Mouse (Mus musculus): ENCODE results near the gene Fam213a. TPM values are rescaled to one million over a fixed set of nuclear protein-coding genes. Genes with fewer than 3 reads are reported as not detected.
A peak's percentile ranks its signal among the peaks of the same experiment; 100 is the strongest.

The Fam213a gene
- polyA plus RNA-seq, 1 experiment from 2014 or later: 111 TPM

- peaks cover 59% of the 10 kb centered on the region for H3K4me1 ChIP-seq (ENCODE audit: control insufficient read depth, insufficient read depth, low read length)
- 84% methylated on average over 5 of the region's 5 CpGs for WGBS
- H3K27ac ChIP-seq (ENCODE audit: low read length): no peak overlapping the region
Observed at GRCm38 (mm10) chr14:40953381-40953780, 60.2 kb downstream of the Fam213a start.

GRCm38 (mm10) chr14:40952715-40953114, 60.9 kb downstream of the Fam213a start:
- ATAC-seq: no peak
- H3K4me3 ChIP-seq (ENCODE audit: low read depth, low read length): no peak overlapping the region
- H3K4me2 ChIP-seq (ENCODE audit: low read length): no peak overlapping the region
- no peaks in the 10 kb centered on the region for H3K9me3 ChIP-seq (replicated peaks; ENCODE audit: control insufficient read depth, low read length, poor library complexity, severe bottlenecking)
- H3K27ac ChIP-seq (ENCODE audit: low read length): no peak overlapping the region
- H3K36me3 ChIP-seq (ENCODE audit: control insufficient read depth, insufficient read depth, low read length): no peaks in the 10 kb centered on the region
- H3K27me3 ChIP-seq (ENCODE audit: control insufficient read depth, insufficient read depth, low read depth, low read length): no peaks in the 10 kb centered on the region
- H3K9ac ChIP-seq (ENCODE audit: low read depth, low read length): no peak overlapping the region
- WGBS: 65% methylated on average over 2 of the region's 2 CpGs
- H3K4me1 ChIP-seq (ENCODE audit: control insufficient read depth, insufficient read depth, low read length): peaks cover 53% of the 10 kb centered on the region

More at GRCm38 (mm10) chr14:40953381-40953780, 60.2 kb downstream of the Fam213a start:
- Histone ChIP-seq H3K4me2 (ENCODE audit: low read length) (no peak overlapping the region), H3K27me3 (ENCODE audit: control insufficient read depth, insufficient read depth, low read depth, low read length) (no peaks in the 10 kb centered on the region), H3K9ac (ENCODE audit: low read depth, low read length) (no peak overlapping the region; the same call in 1 of the 2 replicates), H3K9me3 (replicated peaks; ENCODE audit: control insufficient read depth, low read length, poor library complexity, severe bottlenecking) (no peaks in the 10 kb centered on the region), H3K36me3 (ENCODE audit: control insufficient read depth, insufficient read depth, low read length) (no peaks in the 10 kb centered on the region), H3K4me3 (ENCODE audit: low read depth, low read length) (no peak overlapping the region)
- no peak for ATAC-seq

- no peak overlapping the region for H3K9ac ChIP-seq (ENCODE audit: low read depth, low read length)
- no peak overlapping the region for H3K4me2 ChIP-seq (ENCODE audit: low read length)
- no peaks in the 10 kb centered on the region for H3K27me3 ChIP-seq (ENCODE audit: control insufficient read depth, insufficient read depth, low read depth, low read length)
- no peak overlapping the region for H3K27ac ChIP-seq (ENCODE audit: low read length)
- ATAC-seq: no peak
- no peak overlapping the region for H3K4me3 ChIP-seq (ENCODE audit: low read depth, low read length)
- no peaks in the 10 kb centered on the region for H3K9me3 ChIP-seq (replicated peaks; ENCODE audit: control insufficient read depth, low read length, poor library complexity, severe bottlenecking)
- H3K36me3 ChIP-seq (ENCODE audit: control insufficient read depth, insufficient read depth, low read length): no peaks in the 10 kb centered on the region
- peaks cover 50% of the 10 kb centered on the region for H3K4me1 ChIP-seq (ENCODE audit: control insufficient read depth, insufficient read depth, low read length)
- 93% methylated on average over 3 of the region's 3 CpGs for WGBS
Observed at GRCm38 (mm10) chr14:40952301-40952700, 61.3 kb downstream of the Fam213a start.

GRCm38 (mm10) chr14:40949730-40950614, 63.6 kb downstream of the Fam213a start:
- H3K36me3 ChIP-seq (ENCODE audit: control insufficient read depth, insufficient read depth, low read length): no peaks in the 10 kb centered on the region
- H3K9ac ChIP-seq (ENCODE audit: low read depth, low read length): no peak overlapping the region
- H3K9me3 ChIP-seq (replicated peaks; ENCODE audit: control insufficient read depth, low read length, poor library complexity, severe bottlenecking): no peaks in the 10 kb centered on the region
- no peaks in the 10 kb centered on the region for H3K27me3 ChIP-seq (ENCODE audit: control insufficient read depth, insufficient read depth, low read depth, low read length)
- no peak overlapping the region for H3K4me2 ChIP-seq (ENCODE audit: low read length)
- WGBS: 76% methylated on average over 7 of the region's 7 CpGs
- ATAC-seq: no peak
- H3K4me1 ChIP-seq (ENCODE audit: control insufficient read depth, insufficient read depth, low read length): peaks cover 28% of the 10 kb centered on the region
- 0 out of 2 replicates have a peak overlapping the region, but pooled peaks have one; percentile 47 for H3K27ac ChIP-seq (ENCODE audit: low read length)
- no peak overlapping the region for H3K4me3 ChIP-seq (ENCODE audit: low read depth, low read length)

GRCm38 (mm10) chr14:40949047-40949446, 64.5 kb downstream of the Fam213a start:
- Histone ChIP-seq H3K27me3 (ENCODE audit: control insufficient read depth, insufficient read depth, low read depth, low read length) (no peaks in the 10 kb centered on the region), H3K27ac (ENCODE audit: low read length) (0 out of 2 replicates have a peak overlapping the region, but pooled peaks have one; percentile 33), H3K4me3 (ENCODE audit: low read depth, low read length) (no peak overlapping the region), H3K9ac (ENCODE audit: low read depth, low read length) (no peak overlapping the region), H3K4me2 (ENCODE audit: low read length) (no peak overlapping the region), H3K36me3 (ENCODE audit: control insufficient read depth, insufficient read depth, low read length) (no peaks in the 10 kb centered on the region), H3K9me3 (replicated peaks; ENCODE audit: control insufficient read depth, low read length, poor library complexity, severe bottlenecking) (no peaks in the 10 kb centered on the region), H3K4me1 (ENCODE audit: control insufficient read depth, insufficient read depth, low read length) (peaks cover 22% of the 10 kb centered on the region)
- 39% methylated on average over 3 of the region's 3 CpGs for WGBS
- ATAC-seq: no peak; the same call in 1 of the 2 replicates

GRCm38 (mm10) chr14:40948522-40948921, 65.1 kb downstream of the Fam213a start:
- no peaks in the 10 kb centered on the region for H3K27me3 ChIP-seq (ENCODE audit: control insufficient read depth, insufficient read depth, low read depth, low read length)
- no peak overlapping the region for H3K4me2 ChIP-seq (ENCODE audit: low read length)
- H3K9ac ChIP-seq (ENCODE audit: low read depth, low read length): no peak overlapping the region
- no peak for ATAC-seq
- H3K4me1 ChIP-seq (ENCODE audit: control insufficient read depth, insufficient read depth, low read length): peaks cover 22% of the 10 kb centered on the region
- H3K4me3 ChIP-seq (ENCODE audit: low read depth, low read length): no peak overlapping the region
- 94% methylated on average over 5 of the region's 5 CpGs for WGBS
- H3K27ac ChIP-seq (ENCODE audit: low read length): no peak overlapping the region; the same call in 1 of the 2 replicates
- H3K36me3 ChIP-seq (ENCODE audit: control insufficient read depth, insufficient read depth, low read length): no peaks in the 10 kb centered on the region
- H3K9me3 ChIP-seq (replicated peaks; ENCODE audit: control insufficient read depth, low read length, poor library complexity, severe bottlenecking): no peaks in the 10 kb centered on the region

GRCm38 (mm10) chr14:40947431-40948394, 65.9 kb downstream of the Fam213a start:
- 92% methylated on average over 14 of the region's 14 CpGs for WGBS
- no peaks in the 10 kb centered on the region for H3K9me3 ChIP-seq (replicated peaks; ENCODE audit: control insufficient read depth, low read length, poor library complexity, severe bottlenecking)
- no peak for ATAC-seq
- no peak overlapping the region for H3K9ac ChIP-seq (ENCODE audit: low read depth, low read length)
- H3K27ac ChIP-seq (ENCODE audit: low read length): no peak overlapping the region
- H3K27me3 ChIP-seq (ENCODE audit: control insufficient read depth, insufficient read depth, low read depth, low read length): no peaks in the 10 kb centered on the region
- no peaks in the 10 kb centered on the region for H3K36me3 ChIP-seq (ENCODE audit: control insufficient read depth, insufficient read depth, low read length)
- H3K4me1 ChIP-seq (ENCODE audit: control insufficient read depth, insufficient read depth, low read length): peaks cover 19% of the 10 kb centered on the region
- no peak overlapping the region for H3K4me3 ChIP-seq (ENCODE audit: low read depth, low read length)
- no peak overlapping the region for H3K4me2 ChIP-seq (ENCODE audit: low read length)

GRCm38 (mm10) chr14:40943802-40944201, 69.8 kb downstream of the Fam213a start:
- H3K36me3 ChIP-seq (ENCODE audit: control insufficient read depth, insufficient read depth, low read length): no peaks in the 10 kb centered on the region
- peaks cover 2% of the 10 kb centered on the region; the same call in 1 of the 2 replicates for H3K4me1 ChIP-seq (ENCODE audit: control insufficient read depth, insufficient read depth, low read length)
- H3K27me3 ChIP-seq (ENCODE audit: control insufficient read depth, insufficient read depth, low read depth, low read length): no peaks in the 10 kb centered on the region
- H3K27ac ChIP-seq (ENCODE audit: low read length): no peak overlapping the region
- H3K9ac ChIP-seq (ENCODE audit: low read depth, low read length): no peak overlapping the region
- no peak overlapping the region for H3K4me2 ChIP-seq (ENCODE audit: low read length)
- no peaks in the 10 kb centered on the region for H3K9me3 ChIP-seq (replicated peaks; ENCODE audit: control insufficient read depth, low read length, poor library complexity, severe bottlenecking)
- ATAC-seq: no peak
- H3K4me3 ChIP-seq (ENCODE audit: low read depth, low read length): no peak overlapping the region
- WGBS: 97% methylated on average over 2 of the region's 2 CpGs
